Mouse (Mus musculus) stomach, postnatal 0 days (tissue): Measurements from ENCODE around the gene Smad1. TPM values are rescaled to one million over a fixed set of nuclear protein-coding genes. Genes with fewer than 3 reads are reported as not detected.
A peak's percentile ranks its signal among the peaks of the same experiment; 100 is the strongest.

ENCODE experiments used
- ATAC-seq: fragments of 200-750 bp; cut with Nextera tagmentation; 2 replicates; pipeline ENCODE4 v1.8.0; 2017; ENCODE audit not compliant: low FRiP score, low TSS enrichment
- DNase-seq: peaks from one replicate; pipeline ENCODE4 v3.0.0-alpha.2; 2016; ENCODE audit warnings: low spot score
- H3K27ac ChIP-seq: fragments of 300-500 bp; sonication (generic); replicated peaks from 2 replicates; pipeline ENCODE4 v1.5.1; 2014; ENCODE audit warnings: mild to moderate bottlenecking, control low read depth
- H3K27me3 ChIP-seq: fragments of 300-500 bp; sonication (generic); 2 replicates; pipeline ENCODE4 v1.6.1; 2014; ENCODE audit warnings: low read length; ENCODE audit not compliant: control insufficient read depth, insufficient read depth
- H3K36me3 ChIP-seq: fragments of 300-500 bp; sonication (generic); 2 replicates; pipeline ENCODE4 v1.6.1; 2014; ENCODE audit warnings: low read length, mixed read lengths; ENCODE audit not compliant: control insufficient read depth, insufficient read depth
- H3K4me1 ChIP-seq: fragments of 300-500 bp; sonication (generic); replicated peaks from 2 replicates; pipeline ENCODE4 v1.6.1; 2014; ENCODE audit warnings: antibody characterized with exemption; ENCODE audit not compliant: control insufficient read depth, insufficient read depth
- H3K4me2 ChIP-seq: fragments of 300-500 bp; sonication (generic); replicated peaks from 2 replicates; pipeline ENCODE4 v1.6.1; 2014; ENCODE audit warnings: low read depth, mild to moderate bottlenecking, control low read depth, moderate library complexity
- H3K4me3 ChIP-seq: fragments of 300-500 bp; sonication (generic); 2 replicates; pipeline ENCODE4 v1.5.1; 2014; ENCODE audit warnings: low read depth, low read length, control low read depth
- H3K9ac ChIP-seq: fragments of 300-500 bp; sonication (generic); 2 replicates; pipeline ENCODE4 v1.6.1; 2014; ENCODE audit warnings: mild to moderate bottlenecking, low read length, control low read depth, mixed read lengths
- H3K9me3 ChIP-seq: fragments of 300-500 bp; sonication (generic); 2 replicates; pipeline ENCODE4 v1.6.1; 2016; ENCODE audit warnings: low read length; ENCODE audit not compliant: control insufficient read depth
- CTCF ChIP-seq: IDR thresholded peaks from 2 replicates; pipeline ENCODE4 v1.5.1; 2016; ENCODE audit warnings: antibody characterized with exemption, low read depth, mild to moderate bottlenecking, moderate library complexity
- EP300 ChIP-seq: optimal IDR thresholded peaks from 2 replicates; pipeline ENCODE3; 2016; ENCODE audit warnings: antibody characterized with exemption
- WGBS: fragments of 180-500 bp; shearing (Covaris S2); extraction: QIAGEN DNeasy Blood & Tissue Kit; methylation state at CpG from one replicate; pipeline ENCODE4 v1.1.7; 2014; 5-methylcytosine and 5-hydroxymethylcytosine counted together
- polyA plus RNA-seq: library from polyadenylated mRNA; unstranded; fragments of >200 nt; fragmentation: Nextera tagmentation; extraction: Ambion mirVana; gene quantifications from 2 replicates; pipeline ENCODE4 v1.2.1, GENCODE M21; 2015

Smad1 gene
- polyA plus RNA-seq, 1 experiment from 2014 or later = 25.9 TPM

- Histone ChIP-seq H3K27me3 (no peaks in the 10 kb centered on the region), H3K36me3 (no peaks in the 10 kb centered on the region), H3K4me2 (no peak overlapping the region), H3K4me3 (no peak overlapping the region), H3K4me1 (0 out of 2 replicates have a peak, but pooled peaks cover 2% of the 10 kb centered on the region), H3K9ac (no peak overlapping the region), H3K9me3 (no peaks in the 10 kb centered on the region), H3K27ac (no peak overlapping the region)
- ATAC-seq = no peak
- TF ChIP-seq CTCF = peak; percentile 97
- TF ChIP-seq EP300 = no peak
- peak; percentile 80 for DNase-seq
- whole genome bisulfite sequencing = 27% methylated on average over 3 of the region's 3 CpGs
Observed at GRCm38 (mm10) chr8:79297763-79298162, 101.6 kb downstream of the Smad1 start.

GRCm38 (mm10) chr8:79295276-79296105 is 103.8 kb downstream of the Smad1 start:
- 6% methylated on average over 18 of the region's 18 CpGs for WGBS
- Histone ChIP-seq H3K27ac (peak overlapping the region; percentile 88), H3K4me2 (peak overlapping the region; percentile 78), H3K27me3 (no peaks in the 10 kb centered on the region), H3K36me3 (no peaks in the 10 kb centered on the region), H3K9ac (peak overlapping the region; percentile 79), H3K9me3 (no peaks in the 10 kb centered on the region), H3K4me3 (peak overlapping the region; percentile 49), H3K4me1 (0 out of 2 replicates have a peak, but pooled peaks cover 2% of the 10 kb centered on the region)
- peak; percentile 21 for DNase-seq
- TF ChIP-seq CTCF (no peak), EP300 (no peak)
- ATAC-seq = peak; percentile 74; the same call in 1 of the 2 replicates

DNA sequence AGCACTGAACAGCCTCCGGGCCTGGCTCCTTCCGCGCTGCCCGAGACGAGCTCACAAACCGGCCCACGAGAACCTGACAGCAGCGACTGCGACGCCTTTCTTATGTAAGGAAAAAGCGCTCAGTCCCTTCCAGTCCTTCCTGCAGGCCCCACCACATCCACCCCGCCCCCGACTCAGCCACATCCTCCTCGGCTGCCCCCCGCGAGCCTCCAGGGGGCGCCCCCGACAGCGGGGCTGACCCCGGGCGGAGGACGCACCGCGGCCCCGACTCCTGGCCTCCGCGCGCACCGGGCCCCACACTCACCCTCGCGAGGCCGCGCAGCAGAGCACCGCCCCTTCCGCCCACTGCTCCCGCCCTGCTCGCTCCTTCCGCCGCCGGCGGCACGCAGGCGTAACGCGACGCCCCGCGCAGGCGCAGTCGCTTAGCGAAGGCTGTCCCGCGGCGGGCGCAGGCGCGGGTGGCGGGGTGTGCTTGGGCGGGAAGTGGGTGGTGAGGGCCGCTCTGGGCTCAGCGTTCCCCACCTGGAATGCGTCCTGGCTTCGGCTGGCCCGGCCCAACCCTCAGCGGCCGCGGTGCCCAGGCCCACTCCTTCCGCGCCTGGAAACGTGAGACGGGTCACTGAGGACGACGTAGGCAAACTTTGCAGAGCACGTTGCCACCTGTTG is 104.6 kb downstream of the Smad1 start, which contains the start of gene Mmaa:
Gene Mmaa (minus strand): TSS at position 328 of the 666 bp plus-strand sequence.
- Histone ChIP-seq H3K4me1 (0 out of 2 replicates have a peak, but pooled peaks cover 2% of the 10 kb centered on the region), H3K27me3 (no peaks in the 10 kb centered on the region), H3K9ac (peak within 1 kb of the TSS; percentile 79), H3K4me3 (peak within 1 kb of the TSS; percentile 49), H3K27ac (peak within 1 kb of the TSS; percentile 88), H3K36me3 (no peaks in the 10 kb centered on the region), H3K9me3 (no peaks in the 10 kb centered on the region), H3K4me2 (peak within 1 kb of the TSS; percentile 78)
- ATAC-seq (peak; percentile 98), DNase-seq (peak; percentile 98)
- WGBS = under 1% methylated on average over 58 of the region's 74 CpGs
- TF ChIP-seq CTCF (peak; percentile 74), EP300 (no peak)

DNA sequence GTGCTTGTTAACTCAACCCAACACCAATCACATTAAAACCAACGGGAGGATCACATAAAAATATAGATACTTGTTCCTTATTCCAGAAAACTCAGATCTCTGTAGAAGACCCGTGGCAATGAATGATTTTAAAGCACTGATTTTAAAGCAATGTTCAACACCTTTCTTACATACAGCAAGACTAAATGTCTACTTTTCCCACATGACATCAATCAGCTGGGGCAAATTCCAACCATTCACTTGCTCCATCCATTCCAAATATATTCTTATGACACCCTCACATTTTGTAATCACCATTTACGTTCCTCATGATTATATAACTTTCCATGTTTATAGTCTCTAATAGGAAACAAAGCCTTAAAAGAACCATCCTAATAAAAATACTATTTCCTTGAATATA is 105.5 kb downstream of the Smad1 start:
- 32% methylated on average over 3 of the region's 3 CpGs for WGBS
- Histone ChIP-seq H3K27me3 (no peaks in the 10 kb centered on the region), H3K36me3 (no peaks in the 10 kb centered on the region), H3K4me1 (0 out of 2 replicates have a peak, but pooled peaks cover 2% of the 10 kb centered on the region), H3K9me3 (no peaks in the 10 kb centered on the region), H3K27ac (no peak overlapping the region), H3K9ac (no peak overlapping the region), H3K4me2 (peak overlapping the region; percentile 78), H3K4me3 (peak overlapping the region; percentile 49)
- TF ChIP-seq EP300 = no peak
- no peak for TF ChIP-seq CTCF
- no peak for ATAC-seq
- DNase-seq = no peak

GRCm38 (mm10) chr8:79292712-79293264 is 106.5 kb downstream of the Smad1 start:
- Histone ChIP-seq H3K4me3 (no peak overlapping the region), H3K36me3 (no peaks in the 10 kb centered on the region), H3K9me3 (no peaks in the 10 kb centered on the region), H3K4me2 (no peak overlapping the region), H3K9ac (no peak overlapping the region), H3K27ac (no peak overlapping the region), H3K4me1 (0 out of 2 replicates have a peak, but pooled peaks cover 2% of the 10 kb centered on the region), H3K27me3 (no peaks in the 10 kb centered on the region)
- ATAC-seq = no peak
- WGBS = 53% methylated on average over 3 of the region's 3 CpGs
- DNase-seq = no peak
- TF ChIP-seq CTCF = no peak
- TF ChIP-seq EP300 = no peak
